Mouse (Mus musculus) left cerebral cortex, postnatal 4 days (tissue): Measurements from ENCODE around the gene Hist1h4n. TPM values are rescaled to one million over a fixed set of nuclear protein-coding genes. Genes with fewer than 3 reads are reported as not detected.
"Not testable (repeated sequence)": the region's sequence is repeated elsewhere in the genome, so short reads cannot be mapped to it uniquely, and the experiment has no call there.

Source experiments
- DNase-seq: peaks from one replicate; pipeline ENCODE4 v3.0.0-alpha.2; 2022
- intact Hi-C: fragments of 180-260 bp; cut with DNase I; formaldehyde crosslinking; loops from one replicate; pipeline ENCODE4 v1.15.1; 2025
- microRNA-seq: library from miRNA; unstranded; fragments of <30 nt; microRNA quantifications from one replicate; pipeline ENCODE4 v1.2.0, GENCODE M21; 2022
- total RNA-seq, 2 experiments: library from RNA; stranded (reverse); gene quantifications; 2 replicates each; pipeline ENCODE4 v1.2.3; 2021

Hist1h4n gene
- total RNA-seq, 2 experiments from 2014 or later, result 34.5 to 43.1 TPM

GRCm38 (mm10) chr13:21803058-21803457, 28.9 kb downstream of the Hist1h4n start:
- intact Hi-C loops, DNase-seq: not testable (repeated sequence)

DNA sequence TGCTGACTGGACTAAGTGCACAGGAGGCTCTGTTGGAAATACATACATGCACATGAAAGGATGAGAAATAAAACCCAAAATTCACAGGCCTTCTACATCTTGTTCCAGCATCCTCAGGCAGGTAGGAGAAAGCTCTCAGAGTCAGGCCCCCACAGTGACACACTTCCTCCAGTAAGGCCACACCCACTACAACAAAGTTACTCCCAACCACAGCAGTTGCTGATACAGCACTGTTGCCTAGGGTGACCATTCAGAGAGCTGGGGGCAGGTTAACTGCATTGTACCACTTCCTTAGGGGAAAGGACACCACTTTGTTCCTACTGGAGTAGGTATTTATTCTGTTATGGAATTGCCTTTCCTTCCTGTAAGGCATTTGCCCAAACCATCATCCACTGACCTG, 34.8 kb downstream of the Hist1h4n start:
- DNase-seq, intact Hi-C loops: not testable (repeated sequence)

GRCm38 (mm10) chr13:21795584-21795983, 36.4 kb downstream of the Hist1h4n start:
- no peak for DNase-seq
- intact Hi-C loops, result no loop called here

DNA sequence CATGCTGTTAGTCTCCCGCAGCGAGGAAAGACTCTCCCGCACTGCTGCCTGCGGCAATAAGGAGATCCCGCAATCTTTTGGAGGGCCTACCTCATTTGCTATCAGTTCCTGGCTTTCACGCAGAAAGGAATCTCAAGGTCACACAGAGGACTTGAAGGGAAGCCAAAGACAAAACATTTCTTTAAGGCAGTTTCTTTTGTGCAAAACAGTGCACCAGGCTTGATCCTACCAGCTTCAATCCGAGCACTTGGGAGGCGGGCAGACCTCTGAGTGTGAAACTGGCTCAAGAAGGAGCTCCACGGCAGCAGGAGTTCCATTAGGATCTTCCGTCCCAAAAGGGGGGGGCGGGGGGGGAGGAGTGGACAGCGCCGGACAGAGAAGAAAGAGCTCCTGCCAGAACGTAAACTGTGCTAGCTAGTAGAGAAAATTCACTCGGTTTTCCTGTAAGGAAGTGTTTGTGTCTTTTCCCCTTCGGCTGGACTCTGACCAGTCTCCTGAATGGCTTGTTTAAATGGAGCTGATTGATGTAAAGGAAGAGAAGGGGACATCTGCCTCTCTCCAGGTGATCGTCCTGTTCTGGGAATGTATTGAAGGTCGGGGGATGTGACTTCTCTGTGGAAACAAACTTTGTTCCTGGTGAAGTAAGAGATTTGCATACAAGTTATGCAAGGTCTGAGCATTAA, 41.3 kb downstream of the Hist1h4n start:
- intact Hi-C loops, result no loop called here
- DNase-seq, result peak; percentile 19

DNA sequence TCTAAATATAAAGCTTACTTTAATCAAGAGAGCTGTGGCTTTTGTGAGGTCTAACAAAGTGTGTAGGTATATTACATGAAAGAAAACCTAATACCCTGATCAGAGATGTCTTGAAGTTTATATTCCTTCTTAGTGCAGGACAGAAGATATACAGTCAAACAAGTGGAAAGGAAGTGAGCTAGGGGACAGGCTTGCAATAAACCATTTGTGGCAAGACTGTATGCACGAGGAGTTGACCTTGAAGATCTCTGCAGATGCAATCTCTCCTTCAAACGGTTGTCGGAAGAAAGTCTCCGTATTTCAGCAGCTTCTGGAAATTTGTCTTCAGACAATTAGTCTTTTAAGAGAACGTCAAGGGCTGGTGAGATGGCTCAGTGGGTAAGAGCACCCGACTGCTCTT, 42.1 kb downstream of the Hist1h4n start:
- intact Hi-C loops, result no loop called here
- DNase-seq, result no peak

GRCm38 (mm10) chr13:21787760-21788593, 44.0 kb downstream of the Hist1h4n start:
- intact Hi-C loops, result no loop called here
- DNase-seq, result no peak

DNA sequence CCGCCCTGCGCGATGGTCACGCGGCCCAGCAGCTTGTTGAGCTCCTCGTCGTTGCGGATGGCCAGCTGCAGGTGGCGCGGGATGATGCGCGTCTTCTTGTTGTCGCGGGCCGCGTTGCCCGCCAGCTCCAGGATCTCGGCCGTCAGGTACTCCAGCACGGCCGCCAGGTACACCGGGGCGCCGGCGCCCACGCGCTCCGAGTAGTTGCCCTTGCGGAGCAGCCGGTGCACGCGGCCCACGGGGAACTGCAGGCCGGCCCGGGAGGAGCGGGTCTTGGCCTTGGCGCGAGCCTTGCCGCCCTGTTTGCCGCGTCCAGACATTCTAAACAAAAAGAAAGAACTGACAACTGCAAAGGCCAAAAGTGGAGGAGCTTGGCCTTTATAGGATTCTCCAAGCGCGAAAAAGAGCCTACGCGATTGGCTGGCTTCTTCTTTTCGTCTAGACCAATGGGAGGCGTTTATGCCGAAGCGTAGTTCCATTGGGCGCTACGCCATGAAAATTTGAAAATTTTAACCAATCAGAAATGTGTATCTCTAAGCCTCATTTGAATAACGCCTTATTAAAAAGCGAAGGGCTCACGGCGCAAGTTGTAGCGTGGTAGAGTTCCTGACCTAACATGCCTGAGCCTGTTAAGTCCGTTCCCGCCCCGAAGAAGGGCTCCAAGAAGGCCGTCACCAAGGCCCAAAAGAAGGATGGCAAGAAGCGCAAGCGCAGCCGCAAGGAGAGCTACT, 44.9 kb downstream of the Hist1h4n start, which contains the start of the genes Hist1h2an and Hist1h2bp:
Gene Hist1h2an, minus strand, starts transcription at position 320 of the 731 bp plus-strand sequence.
Gene Hist1h2bp, plus strand, starts transcription at position 563 of the 731 bp plus-strand sequence.
- intact Hi-C loops, result not testable (repeated sequence)
- peak; percentile 81 for DNase-seq

- no peak for DNase-seq
- intact Hi-C loops, result no loop called here
These were observed 45.7 kb downstream of the Hist1h4n start for GRCm38 (mm10) chr13:21786189-21786898.

DNA sequence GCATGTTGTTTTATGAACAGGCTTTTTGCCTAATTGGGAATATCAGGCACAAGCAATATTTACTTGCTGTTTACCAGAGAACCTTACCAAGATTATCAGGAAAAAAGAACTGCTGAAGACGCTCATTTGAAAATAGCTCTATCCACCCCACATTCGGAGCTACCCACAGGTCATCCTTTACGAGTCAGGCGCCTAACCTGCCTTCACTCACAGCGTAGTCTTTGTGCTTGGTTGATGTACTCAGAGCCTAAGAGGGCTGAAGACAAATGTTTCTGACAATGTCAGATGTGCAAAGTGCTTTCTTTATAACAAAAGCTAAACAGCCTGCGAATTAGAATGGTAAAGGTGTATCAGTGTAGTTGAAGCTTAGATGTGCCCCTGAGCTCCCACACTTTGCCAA, 47.7 kb downstream of the Hist1h4n start:
- no peak for DNase-seq
- intact Hi-C loops, result no loop called here

DNA sequence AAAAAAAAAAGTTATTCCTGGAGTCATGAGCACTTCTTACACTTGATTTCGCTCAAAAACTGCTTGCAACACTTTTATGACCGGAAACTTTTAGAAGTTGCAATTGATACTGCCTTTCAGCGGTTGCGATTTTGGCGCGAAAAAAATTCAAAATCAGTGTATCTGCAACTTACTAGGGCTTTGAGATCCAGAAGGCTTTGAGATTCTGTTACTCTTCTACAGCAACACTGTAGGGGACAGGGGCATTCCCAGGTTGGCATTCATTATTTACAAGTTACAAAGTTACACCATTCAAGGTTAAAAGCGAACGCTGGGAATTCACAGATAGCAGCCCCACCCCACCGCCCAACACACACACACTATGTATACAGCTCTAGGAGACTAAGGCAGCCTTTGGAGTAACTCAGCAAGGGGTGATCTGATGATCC, 48.2 kb downstream of the Hist1h4n start:
- intact Hi-C loops, result no loop called here
- peak; percentile 35 for DNase-seq

DNA sequence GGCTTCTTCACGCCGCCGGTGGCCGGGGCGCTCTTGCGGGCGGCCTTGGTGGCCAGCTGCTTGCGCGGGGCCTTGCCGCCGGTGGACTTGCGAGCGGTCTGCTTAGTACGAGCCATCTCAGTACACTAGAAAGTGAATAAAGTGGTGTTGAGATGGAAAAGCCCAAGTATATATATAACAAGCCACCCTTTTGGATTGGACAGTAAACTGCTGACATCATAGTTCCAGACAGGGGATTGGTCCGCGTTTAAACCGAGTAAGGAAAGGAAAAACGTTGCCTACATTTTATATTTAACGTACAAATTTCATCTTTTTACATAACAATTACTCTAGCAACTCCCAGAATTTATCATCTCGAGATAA, 48.8 kb downstream of the Hist1h4n start, which contains the start of gene Hist1h3i:
Gene Hist1h3i, minus strand, starts transcription at position 116 of the 363 bp plus-strand sequence.
- intact Hi-C loops, result no loop called here
- peak; percentile 27 for DNase-seq

- intact Hi-C loops, DNase-seq: not testable (repeated sequence)
These were observed 49.4 kb downstream of the Hist1h4n start for GRCm38 (mm10) chr13:21782361-21783254.

Small RNAs within 50 kb of the gene (microRNA-seq; reads per million reads assigned to microRNA genes)
- gene Gm19658 (not detected), gene Gm44346 (not detected), gene Gm44466 (not detected)

Other genes starting within 250 kb of the Hist1h4n start
- not detected for gene Olfr1362, start 218.2 kb downstream of the Hist1h4n start, total RNA-seq
- gene Olfr11, start 189.7 kb downstream of the Hist1h4n start, total RNA-seq, result not detected
- not detected for gene Olfr1361, start 168.8 kb downstream of the Hist1h4n start, total RNA-seq
- gene Olfr1360, start 154.8 kb downstream of the Hist1h4n start, total RNA-seq, result not detected
- not detected for gene Olfr1359, start 134.1 kb downstream of the Hist1h4n start, total RNA-seq
- 100 to 1,000 TPM; 112 to 115 TPM for gene Hist1h2bl, start 116.1 kb downstream of the Hist1h4n start, total RNA-seq
- gene Hist1h2ai, start 115.8 kb downstream of the Hist1h4n start, total RNA-seq, result 100 to 1,000 TPM; 129 to 178 TPM
- gene Hist1h3h, start 114.5 kb downstream of the Hist1h4n start, total RNA-seq, result 100 to 1,000 TPM; 159 to 180 TPM
- gene Hist1h2bm, start 110.2 kb downstream of the Hist1h4n start, total RNA-seq, result 10 to 100 TPM; 34.8 to 37.4 TPM
- gene Hist1h4j, start 97.1 kb downstream of the Hist1h4n start, total RNA-seq, result 10 to 100 TPM; 35.9 to 46.7 TPM
- gene Hist1h4k, start 81.7 kb downstream of the Hist1h4n start, total RNA-seq, result 100 to 1,000 TPM; 525 to 563 TPM
- gene Hist1h2ak, start 78.4 kb downstream of the Hist1h4n start, total RNA-seq, result 10 to 100 TPM; 59.3 to 67.5 TPM
- gene Hist1h2bn, start 78.1 kb downstream of the Hist1h4n start, total RNA-seq, result 10 to 100 TPM; 57.6 to 68.8 TPM
- gene Hist1h1b, start 51.6 kb downstream of the Hist1h4n start, total RNA-seq, result 10 to 100 TPM; 55.3 to 56.6 TPM
- gene Hist1h3i, start 48.8 kb downstream of the Hist1h4n start, total RNA-seq, result 100 to 1,000 TPM; 145 to 150 TPM
- 10 to 100 TPM; 13.0 to 15.8 TPM for gene Hist1h2an, start 45.0 kb downstream of the Hist1h4n start, total RNA-seq
- gene Hist1h2bp, start 44.7 kb downstream of the Hist1h4n start, total RNA-seq, result 10 to 100 TPM; 41.6 to 49.7 TPM
- gene Hist1h2bq, start 22.0 kb downstream of the Hist1h4n start, total RNA-seq, result 100 to 1,000 TPM; 108 to 110 TPM
- not detected for gene Hist1h2ao, start 21.7 kb downstream of the Hist1h4n start, total RNA-seq
- gene Hist1h4m, start 20.4 kb downstream of the Hist1h4n start, total RNA-seq, result 100 to 1,000 TPM; 320 to 409 TPM
- gene Hist1h2ap, start 1.3 kb upstream of the Hist1h4n start, total RNA-seq, result 100 to 1,000 TPM; 184 to 208 TPM
- gene Hist1h2br, start 1.5 kb upstream of the Hist1h4n start, total RNA-seq, result 100 to 1,000 TPM; 106 to 108 TPM
- 10 to 100 TPM; 12.1 to 14.0 TPM for gene Zfp184, start 112.9 kb upstream of the Hist1h4n start, total RNA-seq
- gene Pom121l2, start 149.0 kb upstream of the Hist1h4n start, total RNA-seq, result under 1 TPM in 1 of 2 experiments, not detected in 1; 0.12 TPM
- gene Prss16, start 177.5 kb upstream of the Hist1h4n start, total RNA-seq, result not detected
- gene Hist1h2ah, start 203.4 kb upstream of the Hist1h4n start, total RNA-seq, result 100 to 1,000 TPM; 126 to 134 TPM
- 100 to 1,000 TPM in 1 of 2 experiments, 10 to 100 TPM in 1; 95.1 to 120 TPM for gene Hist1h2bk, start 203.7 kb upstream of the Hist1h4n start, total RNA-seq
- 10 to 100 TPM; 89.3 to 89.6 TPM for gene Hist1h4i, start 209.2 kb upstream of the Hist1h4n start, total RNA-seq
- 10 to 100 TPM; 59.9 to 64.0 TPM for gene Hist1h2ag, start 210.7 kb upstream of the Hist1h4n start, total RNA-seq
- 10 to 100 TPM; 53.8 to 62.6 TPM for gene Hist1h2bj, start 211.0 kb upstream of the Hist1h4n start, total RNA-seq